Mouse (Mus musculus) left cerebral cortex, postnatal 10 days (tissue): ENCODE measurements around the gene A430078G23Rik. TPM values are rescaled to one million over a fixed set of nuclear protein-coding genes. Genes with fewer than 3 reads are reported as not detected.
A peak's percentile ranks its signal among the peaks of the same experiment; 100 is the strongest.

Source experiments
- DNase-seq, 2 experiments: peaks; one replicate each; pipeline ENCODE4 v3.0.0; 2021 to 2022; ENCODE audit warnings: low spot score in 2 of 2, mixed read lengths in 1 of 2; ENCODE audit errors: extremely low spot score in 1 of 2
- intact Hi-C: fragments of 180-260 bp; cut with DNase I; formaldehyde crosslinking; loops from one replicate; pipeline ENCODE4 v1.15.1; 2025
- total RNA-seq, 2 experiments: library from RNA; stranded (reverse); gene quantifications; 2 replicates each; pipeline ENCODE4 v1.2.3; 2021

A430078G23Rik gene
- total RNA-seq, 2 experiments from 2014 or later: not detected

DNA sequence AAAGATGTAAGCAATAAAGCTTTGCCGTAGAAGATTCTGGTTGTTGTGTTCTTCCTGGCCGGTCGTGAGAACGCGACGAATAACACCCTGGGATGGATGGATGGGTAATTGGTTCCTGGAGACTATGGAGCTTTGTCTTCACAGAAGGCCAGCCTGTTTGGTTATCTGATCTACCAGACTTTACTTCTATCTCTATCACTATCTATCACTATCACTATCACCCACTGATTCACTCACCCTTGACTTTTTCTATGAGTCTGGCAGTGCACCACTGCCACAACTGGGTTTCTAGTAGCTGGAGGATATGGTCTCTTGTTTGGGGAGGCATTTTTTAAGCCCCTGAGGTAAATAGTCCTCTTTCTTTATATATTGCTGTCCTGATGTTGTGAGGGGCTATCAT, 7.9 kb upstream of the A430078G23Rik start:
- intact Hi-C loops: no loop called here

DNA sequence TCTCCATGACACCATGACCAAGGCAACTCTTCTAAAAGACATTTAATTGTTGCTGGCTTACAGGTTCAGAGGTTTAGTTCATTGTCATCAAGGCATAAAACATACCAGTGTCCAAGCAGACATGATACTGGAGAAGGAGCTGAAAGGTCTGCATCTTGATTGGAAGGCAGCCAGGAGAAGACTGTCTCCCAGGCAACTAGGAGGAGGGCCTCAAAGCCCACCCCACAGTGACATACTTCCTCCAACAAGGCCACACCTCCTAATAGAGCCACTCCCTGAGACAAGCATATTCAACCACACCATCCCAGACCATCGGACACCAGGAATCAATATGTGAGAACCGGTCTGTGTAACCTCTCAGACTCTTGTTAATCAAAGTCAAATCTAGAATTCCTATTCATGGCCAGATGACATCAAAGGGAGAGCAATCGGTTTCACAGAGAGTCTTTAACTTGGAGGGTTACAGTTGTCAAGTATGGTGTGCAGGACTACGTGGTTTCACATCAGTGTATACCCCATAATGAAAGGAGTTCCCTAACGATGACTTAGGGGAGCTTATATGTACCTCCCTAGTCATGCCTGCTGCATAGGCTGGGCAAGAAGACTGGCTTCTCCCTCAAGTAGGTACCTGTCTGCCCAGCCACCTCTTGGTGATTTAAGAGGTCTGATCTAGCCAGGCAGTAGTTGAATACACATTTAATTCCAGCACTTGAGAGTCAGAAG, 6.4 kb upstream of the A430078G23Rik start:
- no peak for DNase-seq
- intact Hi-C loops: no loop called here

More for the DNA sequence above, 7.9 kb upstream of the A430078G23Rik start:
- no peak for DNase-seq

DNA sequence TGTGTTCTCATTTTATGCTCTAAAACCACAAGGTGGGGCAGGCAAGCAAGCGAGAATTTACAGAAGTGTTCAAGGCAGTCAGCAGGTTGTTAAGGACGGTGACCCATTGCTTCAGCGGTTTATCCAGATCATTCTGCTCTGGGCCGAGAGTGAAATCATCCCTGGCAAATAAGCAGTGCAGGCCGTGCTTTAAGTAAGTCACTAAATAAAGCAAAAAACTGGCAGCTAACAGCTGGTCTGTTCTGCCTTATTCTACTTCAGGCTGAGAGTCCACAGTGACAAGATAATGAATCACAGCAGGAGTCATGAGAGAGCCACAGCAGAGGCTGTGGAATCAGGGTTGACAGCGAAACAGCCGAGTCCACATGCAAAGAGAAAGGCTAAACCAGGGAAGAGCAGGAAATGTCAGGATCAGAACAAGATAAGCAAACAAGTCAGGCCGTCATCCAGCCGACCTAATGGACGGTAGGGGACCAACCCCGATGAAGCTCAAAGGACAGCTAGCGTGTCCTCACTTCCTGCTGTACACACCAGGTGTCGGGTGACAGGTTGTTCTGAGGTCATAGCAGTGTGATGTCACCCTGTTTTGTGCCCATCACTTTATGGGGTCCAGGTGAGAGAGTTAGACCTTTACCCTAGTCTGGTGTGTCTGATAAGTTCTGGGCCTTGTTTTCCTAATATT, 4.9 kb upstream of the A430078G23Rik start:
- intact Hi-C loops: no loop called here
- DNase-seq: no peak

GRCm38 (mm10) chr8:3350747-3351146, 2.5 kb upstream of the A430078G23Rik start:
- DNase-seq: no peak
- intact Hi-C loops: no loop called here

GRCm38 (mm10) chr8:3352715-3353114, 500 bp upstream of the A430078G23Rik start:
- intact Hi-C loops: no loop called here
- DNase-seq: no peak

GRCm38 (mm10) chr8:3353811-3354442, 712 bp downstream of the A430078G23Rik start:
- DNase-seq: no peak
- intact Hi-C loops: no loop called here

- DNase-seq: no peak
- intact Hi-C loops: no loop called here
Measured at GRCm38 (mm10) chr8:3354443-3354812, 1.2 kb downstream of the A430078G23Rik start.

DNA sequence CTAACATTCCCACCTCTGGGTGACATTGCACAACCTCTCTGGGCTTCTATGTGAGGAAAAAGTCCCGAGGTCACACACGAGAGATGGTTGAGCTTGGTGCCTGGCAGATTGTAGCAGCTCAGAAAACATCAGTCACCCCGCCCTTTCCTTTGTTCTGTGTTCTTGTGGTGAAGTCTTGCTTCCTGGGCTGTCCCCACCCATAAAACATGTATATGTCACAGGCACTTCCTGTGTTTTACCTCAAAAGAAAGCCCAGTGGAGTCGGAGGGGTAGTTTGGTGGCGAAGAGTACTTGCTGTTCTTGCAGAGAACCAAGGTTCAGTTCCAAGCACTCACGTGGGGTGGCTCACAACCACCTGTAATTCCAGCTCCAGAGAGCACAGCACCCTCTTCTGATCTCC, 2.4 kb downstream of the A430078G23Rik start:
- no peak for DNase-seq
- intact Hi-C loops: no loop called here

DNA sequence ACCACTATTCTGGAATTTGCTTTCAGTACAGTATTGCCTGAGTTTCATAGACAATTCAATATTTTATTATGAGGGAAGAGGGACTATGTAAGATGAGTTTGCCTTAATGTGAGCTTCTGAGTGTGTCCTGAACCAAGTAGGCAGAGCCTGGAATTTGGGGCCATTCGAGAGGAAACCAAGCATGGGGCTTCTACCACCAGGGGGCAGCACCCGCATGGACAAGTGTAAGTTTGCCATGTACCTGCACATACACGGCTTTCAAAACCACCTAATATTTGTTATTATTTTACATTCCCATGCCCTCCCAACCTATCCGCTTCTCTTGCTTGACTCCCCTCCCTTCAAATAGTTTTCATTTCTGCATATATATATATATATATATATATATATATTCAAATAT, 4.8 kb downstream of the A430078G23Rik start:
- peak; percentile 18 to 82 for DNase-seq
- intact Hi-C loops: no loop called here

DNA sequence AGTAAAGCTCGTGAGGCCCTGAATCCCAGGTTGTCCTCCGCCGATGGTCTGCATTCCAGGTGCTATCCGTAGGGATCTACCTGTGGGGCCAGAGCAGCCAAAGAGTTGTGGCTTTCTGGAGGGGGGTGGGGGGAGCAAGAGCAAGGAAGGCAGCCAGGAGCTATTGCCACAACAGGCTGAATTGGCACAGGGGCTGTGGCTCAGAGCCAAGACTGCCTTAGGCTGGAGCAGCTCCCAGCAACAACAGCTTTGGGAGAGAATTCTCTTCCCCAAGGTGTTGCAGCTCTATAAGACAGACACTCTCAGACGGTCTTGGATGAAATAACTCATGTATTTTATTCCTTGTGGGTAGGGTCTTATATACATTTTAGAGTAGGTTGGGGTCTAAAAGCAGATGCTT, 13.9 kb downstream of the A430078G23Rik start:
- peak in 1 of 2 experiments; percentile 50 for DNase-seq
- intact Hi-C loops: no loop called here

GRCm38 (mm10) chr8:3368091-3368490, 14.9 kb downstream of the A430078G23Rik start:
- intact Hi-C loops: no loop called here

DNA sequence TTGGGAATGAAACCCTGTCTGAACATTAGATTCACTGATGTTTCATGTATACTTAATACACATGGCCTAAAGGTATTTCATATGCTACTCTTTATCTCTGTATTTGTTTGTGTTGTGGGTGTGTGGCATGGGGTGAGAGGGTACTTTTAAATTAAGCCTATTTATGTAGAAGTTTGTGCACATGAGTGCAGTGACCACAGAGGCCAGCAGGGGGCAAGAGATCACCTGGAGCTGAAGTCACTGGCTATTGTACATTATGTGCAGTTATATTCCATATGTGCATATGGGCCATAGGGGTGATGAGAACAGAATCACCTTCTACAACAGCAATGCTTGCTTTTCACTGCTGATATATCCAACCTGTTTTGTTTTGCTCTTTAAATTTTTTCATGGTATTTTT, 22.5 kb downstream of the A430078G23Rik start:
- intact Hi-C loops: no loop called here
- no peak for DNase-seq

More at GRCm38 (mm10) chr8:3368091-3368490, 14.9 kb downstream of the A430078G23Rik start:
- DNase-seq: no peak

DNA sequence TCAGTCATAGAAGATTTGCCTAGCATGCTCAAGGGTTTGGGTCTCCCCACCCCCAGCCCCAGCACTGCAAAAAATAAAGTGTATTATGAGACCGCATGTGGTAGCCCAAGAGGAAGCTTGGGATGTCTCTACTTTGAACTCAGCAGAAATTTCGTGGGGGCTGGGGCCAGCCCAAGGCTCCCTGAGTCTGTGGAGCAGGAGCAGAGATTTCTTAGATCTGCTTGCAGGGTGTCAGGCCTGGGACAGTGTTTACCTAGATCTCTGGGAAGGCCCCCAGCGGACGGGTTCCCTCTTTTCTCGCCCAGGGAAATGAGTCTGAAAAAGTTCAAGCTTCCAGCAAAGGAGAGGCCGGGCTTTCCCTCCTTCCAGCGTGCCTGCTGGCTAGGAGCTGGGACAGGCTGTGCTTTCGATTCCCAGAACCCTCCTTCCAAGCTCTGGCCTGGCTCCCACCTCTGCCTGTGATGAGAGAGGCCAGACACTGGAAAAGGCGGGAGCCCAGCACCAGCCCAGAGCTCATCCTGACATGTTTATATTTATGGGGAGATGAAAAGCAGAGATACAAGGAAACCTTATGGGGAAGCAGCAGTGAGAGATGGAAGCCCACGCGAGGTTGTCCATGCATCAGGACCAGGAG, 23.5 kb downstream of the A430078G23Rik start:
- DNase-seq: peak in 1 of 2 experiments; percentile 37

GRCm38 (mm10) chr8:3387286-3387685, 34.1 kb downstream of the A430078G23Rik start:
- intact Hi-C loops: no loop called here
- DNase-seq: peak in 1 of 2 experiments; percentile 72

More for the DNA sequence above, 23.5 kb downstream of the A430078G23Rik start:
- intact Hi-C loops: no loop called here

GRCm38 (mm10) chr8:3388591-3389338, 35.5 kb downstream of the A430078G23Rik start:
- intact Hi-C loops: no loop called here
- no peak for DNase-seq

DNA sequence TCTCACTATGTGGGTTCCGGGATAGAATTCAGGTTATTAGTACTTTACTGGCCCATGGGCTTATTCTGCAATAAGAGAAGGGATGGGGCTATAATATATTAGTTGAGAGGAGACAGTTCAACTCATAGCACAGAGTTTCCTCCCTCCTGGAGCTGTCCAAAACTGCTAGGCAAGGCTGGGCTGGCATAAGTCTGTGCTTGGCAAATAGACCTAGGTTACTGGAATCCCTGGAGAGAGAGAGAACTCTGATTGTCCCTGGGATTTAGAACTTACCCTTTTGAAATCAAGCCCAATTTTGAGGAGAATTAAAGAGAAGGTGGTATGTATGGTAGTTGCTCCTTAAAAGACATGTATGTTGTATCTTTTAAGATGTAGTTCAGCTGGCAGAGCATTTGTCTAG, 36.3 kb downstream of the A430078G23Rik start:
- intact Hi-C loops: no loop called here
- DNase-seq: no peak

DNA sequence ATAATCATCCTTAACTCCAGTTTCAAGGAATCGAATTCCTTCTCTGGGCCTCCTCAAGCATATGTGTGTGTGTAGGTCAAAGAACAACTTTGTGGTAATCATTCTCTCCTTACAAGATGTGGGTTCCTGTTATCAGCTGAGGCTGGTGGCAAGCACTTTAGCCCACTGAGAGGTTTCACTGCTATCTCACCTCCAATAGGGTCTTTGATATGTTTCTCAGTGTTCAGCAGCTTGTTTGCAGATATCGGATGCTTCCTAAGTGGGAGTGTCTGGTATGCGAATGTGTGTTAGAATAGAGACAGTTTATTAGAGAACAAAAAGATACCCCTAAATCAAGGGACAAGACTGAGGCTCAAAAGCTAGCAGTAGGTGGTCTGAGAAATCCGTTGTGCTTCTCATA, 39.1 kb downstream of the A430078G23Rik start:
- no peak for DNase-seq
- intact Hi-C loops: no loop called here

DNA sequence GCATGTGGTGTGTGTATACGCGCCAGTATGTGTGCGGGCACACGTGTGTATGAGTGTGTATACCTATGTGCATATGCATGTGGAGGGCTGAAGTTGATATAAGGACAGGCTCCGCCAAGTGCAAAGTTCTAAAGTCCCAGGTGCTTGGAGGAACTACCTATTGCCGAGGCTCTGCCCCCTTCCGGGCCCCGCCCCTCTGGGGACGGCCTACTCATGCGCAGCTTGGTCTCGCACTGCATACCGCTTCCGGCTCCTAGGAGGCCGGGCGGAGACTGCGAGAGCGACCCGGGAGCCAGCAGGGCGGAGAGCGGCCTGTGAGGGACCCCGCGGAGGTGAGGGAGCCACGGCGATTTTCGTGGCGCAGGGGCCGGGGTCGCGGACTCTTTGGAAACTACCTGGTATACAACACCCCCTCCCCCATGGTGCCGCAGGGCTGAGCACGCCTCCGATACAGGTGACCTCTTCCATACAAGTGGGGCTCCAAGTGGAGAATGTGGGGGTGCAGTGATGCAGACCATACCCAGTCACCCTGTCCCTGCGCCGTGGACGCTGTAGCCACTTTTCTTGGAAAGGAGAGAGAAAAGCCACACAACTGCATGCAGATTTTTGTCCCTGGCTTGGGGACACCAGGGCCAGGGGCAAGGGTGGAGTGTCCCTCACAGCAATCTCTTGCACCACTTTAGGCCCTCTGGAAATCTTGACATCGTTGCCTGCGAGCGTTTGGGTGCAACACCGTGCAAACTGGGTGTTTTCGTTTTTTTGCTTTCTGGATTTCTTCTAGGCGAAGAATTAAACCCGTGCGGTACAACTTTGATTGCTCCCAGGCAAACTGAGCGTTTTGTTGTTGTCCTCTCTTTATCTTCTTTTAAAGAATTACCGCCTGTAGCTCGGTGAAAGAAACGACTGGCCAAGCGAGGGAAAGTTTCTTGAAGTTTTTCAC, 39.8 kb downstream of the A430078G23Rik start, which contains the start of gene Arhgef18:
Gene Arhgef18 (plus strand): TSS at position 236 of the 940 bp plus-strand sequence.
- intact Hi-C loops: no loop called here

More for the DNA sequence above, 39.8 kb downstream of the A430078G23Rik start, which contains the start of gene Arhgef18:
- peak; percentile 69 to 93 for DNase-seq
